Mouse (Mus musculus) T-cell, adult 66 days (primary cell): ENCODE measurements around the gene Stx8. TPM values are rescaled to one million over a fixed set of nuclear protein-coding genes. Genes with fewer than 3 reads are reported as not detected.

Source experiments
- total RNA-seq, 2 experiments: library from RNA; stranded (reverse); gene quantifications; 3 replicates in 1 of 2; 4 replicates in 1 of 2; pipeline ENCODE4 v1.2.4; 2023

Stx8 gene
- 10 to 100 TPM; 28.2 to 35.4 TPM for total RNA-seq

DNA sequence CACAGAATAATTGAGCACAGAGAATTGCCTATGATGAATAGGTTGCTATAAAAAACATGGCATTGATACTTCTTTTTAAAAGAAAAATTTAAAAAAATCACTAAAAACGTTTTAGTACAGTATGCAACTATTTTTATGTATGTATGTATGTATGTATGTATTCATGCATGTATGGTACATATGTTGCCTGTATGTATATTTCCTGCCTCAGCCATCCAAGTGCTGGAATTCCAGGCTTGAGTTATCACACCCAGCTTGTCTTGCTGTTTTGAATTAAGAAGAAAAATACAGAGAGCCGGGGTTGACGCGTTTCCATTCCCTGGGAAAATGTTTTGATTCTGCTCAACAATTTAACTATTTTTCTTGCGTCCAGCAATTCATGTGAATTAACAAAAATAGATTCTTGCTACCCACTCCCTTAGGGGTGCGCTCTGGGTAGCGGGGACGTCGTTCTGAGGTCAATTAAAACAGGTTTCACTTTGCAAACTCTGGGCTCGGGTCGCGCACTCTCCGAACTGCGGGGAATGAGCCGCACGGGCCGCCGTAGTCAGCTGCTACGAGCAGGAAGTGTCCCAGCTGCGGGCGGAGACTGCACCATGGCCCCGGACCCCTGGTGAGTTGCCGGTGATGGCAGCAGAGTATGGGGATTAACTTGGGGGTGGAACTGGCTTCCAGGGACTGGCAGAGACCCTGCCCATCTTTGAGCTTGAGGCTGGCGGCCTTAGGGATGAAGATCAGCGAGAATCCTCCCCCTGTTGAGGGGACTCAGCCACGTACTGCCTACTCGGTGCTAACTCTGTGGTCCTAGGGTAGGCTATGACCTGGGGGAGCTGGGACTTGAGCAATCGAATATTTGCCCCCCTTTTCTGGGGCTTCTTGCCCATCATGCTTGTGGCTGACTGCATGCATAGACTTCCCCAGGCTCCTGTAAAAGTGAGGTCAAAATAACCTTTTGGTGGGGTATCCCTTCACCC, at the start of gene Stx8:
Gene Stx8 (plus strand): TSS at position 289 of the 974 bp plus-strand sequence.

DNA sequence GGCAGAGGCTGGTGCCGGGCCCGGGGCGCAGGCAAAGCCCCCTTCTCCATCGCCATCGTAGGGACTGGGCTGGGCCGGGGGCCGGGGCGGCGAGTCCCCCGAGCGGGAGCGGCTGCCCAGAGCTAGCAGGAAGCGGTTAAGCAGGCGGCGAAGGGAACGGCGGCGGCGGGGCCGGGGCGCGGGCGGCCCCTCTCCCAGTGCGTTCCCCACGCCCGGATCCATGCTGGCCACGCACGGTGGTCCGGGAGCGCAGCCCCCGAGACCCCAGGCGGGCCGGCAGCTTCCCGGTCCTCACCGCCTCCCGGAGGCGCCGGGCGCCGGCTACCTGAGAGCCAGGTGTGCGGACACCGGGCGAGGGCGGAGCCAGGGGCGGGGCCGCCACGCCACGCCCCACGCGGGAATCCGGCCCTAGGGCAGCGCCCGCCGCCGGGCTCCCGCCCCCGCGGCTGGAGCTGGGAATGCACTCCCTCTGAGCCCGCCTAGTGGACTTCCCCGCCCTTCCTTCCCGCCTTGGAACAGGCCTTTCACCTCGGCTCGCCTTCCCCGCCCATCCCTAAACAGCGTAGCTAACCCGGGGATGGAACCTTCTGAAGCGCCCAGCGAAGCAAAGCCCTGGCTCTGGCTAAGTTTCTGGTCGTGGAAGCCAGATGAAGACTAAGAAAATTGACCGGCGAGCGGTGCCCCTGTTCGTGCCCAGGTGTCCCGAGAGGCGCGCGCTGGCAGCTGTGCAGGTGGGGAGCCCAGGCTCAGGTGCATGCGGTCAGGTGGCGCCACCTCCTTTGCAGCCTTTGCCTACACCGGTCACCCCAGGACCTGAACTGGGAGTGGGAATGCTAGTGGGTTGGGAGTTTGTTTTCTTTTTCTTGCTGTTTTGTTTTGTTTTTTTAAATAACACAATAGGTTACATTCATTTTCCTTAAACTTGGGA, 43.9 kb upstream of the Stx8 start, which contains the start of gene Usp43:
Gene Usp43 (minus strand): TSS at position 327 of the 928 bp plus-strand sequence.

DNA sequence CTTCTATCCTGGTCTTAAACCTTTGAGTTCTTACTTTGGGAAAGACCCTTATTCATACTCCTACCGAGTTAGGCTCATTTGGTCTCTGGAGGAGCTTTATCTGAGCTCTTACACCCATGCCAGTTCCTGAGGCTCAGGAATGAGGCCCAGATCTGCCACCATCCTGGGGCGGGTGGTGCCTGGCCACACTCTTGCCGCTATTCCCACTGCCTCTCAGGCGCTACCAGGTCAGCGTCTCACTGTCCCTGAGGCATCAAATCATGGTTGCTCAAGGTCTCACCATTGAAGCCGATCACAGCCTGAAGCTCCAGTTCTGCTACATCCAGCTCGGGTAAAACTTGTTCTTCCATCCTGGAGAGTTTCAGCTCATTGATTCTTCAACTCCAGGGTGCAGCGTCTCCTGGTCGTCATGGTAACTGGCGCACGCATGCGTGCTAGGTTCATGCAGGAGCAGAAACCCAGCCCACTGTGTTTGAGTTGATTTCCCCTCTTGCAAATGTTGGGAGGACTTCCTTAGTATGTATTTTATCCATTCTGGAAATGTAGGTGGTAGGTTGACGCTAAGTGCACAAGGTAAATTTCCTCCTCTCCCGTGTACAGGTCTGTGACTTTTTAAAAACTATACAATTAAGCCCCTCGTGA, 630 bp upstream of the Stx8 start, which contains the start of gene Cfap52:
Gene Cfap52 (minus strand): TSS at position 410 of the 642 bp plus-strand sequence.

Other genes with a start within 250 kb of the Stx8 start
- gene Glp2r, start 195.0 kb upstream of the Stx8 start, total RNA-seq, result not detected
- not detected for gene Gsg1l2, start 191.6 kb upstream of the Stx8 start, total RNA-seq
- gene Dhrs7c, start 168.0 kb upstream of the Stx8 start, total RNA-seq, result not detected
- gene Usp43, start 44.0 kb upstream of the Stx8 start, total RNA-seq, result not detected
- not detected for gene Cfap52, start 542 bp upstream of the Stx8 start, total RNA-seq